Mouse (Mus musculus) G1E (cell line): ENCODE measurements around the gene Wwp2. TPM values are rescaled to one million over a fixed set of nuclear protein-coding genes. Genes with fewer than 3 reads are reported as not detected.
A peak's percentile ranks its signal among the peaks of the same experiment; 100 is the strongest.

Experiments used
- ATAC-seq: 2 replicates; pipeline ENCODE4 v1.8.0; 2016; ENCODE audit warnings: mild to moderate bottlenecking; ENCODE audit not compliant: insufficient number of reproducible peaks, poor library complexity, low FRiP score, severe bottlenecking; ENCODE audit errors: extremely low read depth
- DNase-seq: peaks from one replicate; pipeline ENCODE4 v3.0.0; 2012; ENCODE audit warnings: low spot score
- H3K27me3 ChIP-seq: 2 replicates; pipeline ENCODE4 v1.6.1; 2012; ENCODE audit warnings: mild to moderate bottlenecking, low read length, inconsistent platforms; ENCODE audit not compliant: insufficient read depth
- H3K36me3 ChIP-seq: replicated peaks from 2 replicates; pipeline ENCODE3; 2012; ENCODE audit warnings: mild to moderate bottlenecking, inconsistent platforms
- H3K4me1 ChIP-seq: 2 replicates; pipeline ENCODE4 v1.6.1; 2012; ENCODE audit warnings: low read depth, low read length, inconsistent platforms, mixed read lengths; ENCODE audit not compliant: insufficient read depth
- H3K4me3 ChIP-seq: 2 replicates; pipeline ENCODE4 v1.5.1; 2012; ENCODE audit warnings: low read depth, mild to moderate bottlenecking, inconsistent platforms, low read length, moderate library complexity, mixed read lengths
- H3K9me3 ChIP-seq: replicated peaks from 2 replicates; pipeline ENCODE4 v1.6.1; 2012; ENCODE audit warnings: inconsistent platforms
- CTCF ChIP-seq: IDR thresholded peaks from 2 replicates; pipeline ENCODE4 v1.5.1; 2012; ENCODE audit warnings: low read depth, low read length, inconsistent platforms, mixed read lengths
- GATA1 ChIP-seq: IDR thresholded peaks from 2 replicates; pipeline ENCODE4 v1.6.1; 2012; ENCODE audit warnings: borderline replicate concordance, low read length, inconsistent platforms, mixed read lengths
- GATA2 ChIP-seq: IDR thresholded peaks from 2 replicates; pipeline ENCODE4 v1.6.1; 2012; ENCODE audit warnings: low read depth, low read length, inconsistent platforms, borderline replicate concordance
- POLR2AphosphoS5 ChIP-seq: IDR thresholded peaks from 2 replicates; pipeline ENCODE4 v1.6.1; 2012; ENCODE audit warnings: low read depth, low read length, inconsistent platforms; ENCODE audit not compliant: insufficient replicate concordance
- TAL1 ChIP-seq: conservative IDR thresholded peaks from 2 replicates; pipeline ENCODE4 v1.6.1; 2012; ENCODE audit warnings: low read depth, low read length, inconsistent platforms, mixed read lengths
- polyA plus RNA-seq: library from polyadenylated mRNA; stranded (reverse); fragments of >175 nt; gene quantifications from 2 replicates; pipeline ENCODE4 v1.2.3, GENCODE M21; 2012
- total RNA-seq, 2 experiments: library from RNA; stranded (forward) in 1 of 2; stranded (reverse) in 1 of 2; fragments of 200-1000 nt in 1 of 2; fragments of >200 nt in 1 of 2; fragmentation: Nextera tagmentation in 1 of 2; gene quantifications; 2 replicates each; pipeline ENCODE4 v1.2.3; 2014 to 2017

Gene Wwp2
- total and polyA plus RNA-seq, 3 experiments = 45.7 to 77.5 (median 71.4) TPM

DNA sequence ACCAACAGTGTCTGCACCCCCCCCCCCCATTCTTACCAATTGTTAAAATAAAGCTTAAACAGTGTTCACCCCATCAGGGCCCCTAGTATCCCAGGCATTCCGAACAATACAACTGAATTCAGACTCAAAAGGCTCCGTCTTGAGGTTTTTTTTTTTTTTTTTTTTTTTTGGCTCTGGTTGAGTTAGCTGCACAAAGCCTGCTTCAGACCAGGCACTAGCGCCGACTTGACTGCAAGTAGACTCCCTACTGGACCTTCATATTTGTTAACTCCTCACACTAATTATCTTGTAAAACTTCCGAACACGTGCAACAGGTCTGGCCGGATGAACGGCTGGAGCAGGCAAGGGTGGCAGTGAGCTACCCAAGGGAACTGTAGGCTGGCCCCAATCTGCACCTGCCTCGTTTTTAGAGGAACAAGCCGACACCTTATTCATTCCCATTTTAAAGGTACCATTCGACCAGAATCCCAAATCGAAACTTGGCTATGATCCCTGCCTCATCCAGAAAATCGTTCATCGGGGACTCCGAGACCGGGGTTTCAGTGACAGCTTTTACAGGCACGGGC lies 151.3 kb downstream of the Wwp2 start:
- peak; percentile 36; the same call in 1 of the 2 replicates for ATAC-seq
- Histone ChIP-seq H3K4me3 (peak overlapping the region; percentile 98), H3K36me3 (peaks cover 41% of the 10 kb centered on the region), H3K4me1 (peaks cover 29% of the 10 kb centered on the region), H3K9me3 (no peaks in the 10 kb centered on the region), H3K27me3 (peaks cover 3% of the 10 kb centered on the region; the same call in 1 of the 2 replicates)
- DNase-seq = peak; percentile 25
- no peak for TF ChIP-seq GATA1
- no peak for TF ChIP-seq GATA2

DNA sequence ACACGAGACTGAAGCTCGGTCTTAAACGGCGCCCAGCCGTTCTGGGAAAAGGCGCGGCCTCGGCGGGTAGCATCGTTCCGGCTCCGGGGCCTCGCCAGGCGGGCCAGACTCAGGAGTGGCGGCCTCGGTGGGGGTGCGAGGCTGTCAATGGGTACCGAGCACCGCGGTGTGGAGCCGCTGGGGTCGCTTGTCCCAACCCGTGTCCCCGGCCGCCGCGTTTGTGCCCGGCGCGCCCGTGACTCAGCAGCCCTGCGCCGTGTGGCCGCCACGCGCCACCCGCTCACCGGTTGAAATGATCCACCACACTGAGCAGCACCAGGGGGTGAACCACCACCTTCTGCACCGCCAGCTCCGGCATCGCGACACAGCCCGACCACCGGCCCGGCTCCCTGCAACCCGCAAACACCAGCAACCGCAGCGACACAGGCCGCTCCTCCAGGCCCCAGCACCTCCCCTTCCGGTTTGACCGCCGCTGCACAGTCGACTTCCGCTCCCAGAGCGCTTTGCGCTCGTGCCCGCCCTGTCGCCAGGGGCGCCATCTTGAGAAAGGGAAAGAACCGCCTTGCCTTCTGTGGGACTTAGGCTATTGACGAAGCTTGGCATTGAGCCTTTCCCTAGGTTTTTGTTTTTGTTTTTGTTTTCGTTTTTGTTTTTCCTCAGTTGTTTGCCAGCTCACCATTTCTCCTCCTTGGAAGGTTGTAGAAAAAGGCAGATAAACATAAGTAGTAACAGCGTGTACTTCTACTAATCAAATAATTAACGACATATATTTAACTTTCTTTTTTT lies 152.0 kb downstream of the Wwp2 start, which contains the start of gene Psmd7:
Gene Psmd7 (minus strand): TSS at position 470 of the 786 bp plus-strand sequence.
- Histone ChIP-seq H3K9me3 (no peaks in the 10 kb centered on the region), H3K4me3 (peak within 1 kb of the TSS; percentile 98), H3K27me3 (peaks cover 3% of the 10 kb centered on the region; the same call in 1 of the 2 replicates), H3K4me1 (peaks cover 24% of the 10 kb centered on the region), H3K36me3 (peaks cover 34% of the 10 kb centered on the region)
- ATAC-seq (peak; percentile 97), DNase-seq (peak; percentile 89)
- TF ChIP-seq CTCF = no peak
- no peak for TF ChIP-seq GATA2
- TF ChIP-seq POLR2AphosphoS5 = no peak
- TF ChIP-seq TAL1 = no peak
- TF ChIP-seq GATA1 = no peak

DNA sequence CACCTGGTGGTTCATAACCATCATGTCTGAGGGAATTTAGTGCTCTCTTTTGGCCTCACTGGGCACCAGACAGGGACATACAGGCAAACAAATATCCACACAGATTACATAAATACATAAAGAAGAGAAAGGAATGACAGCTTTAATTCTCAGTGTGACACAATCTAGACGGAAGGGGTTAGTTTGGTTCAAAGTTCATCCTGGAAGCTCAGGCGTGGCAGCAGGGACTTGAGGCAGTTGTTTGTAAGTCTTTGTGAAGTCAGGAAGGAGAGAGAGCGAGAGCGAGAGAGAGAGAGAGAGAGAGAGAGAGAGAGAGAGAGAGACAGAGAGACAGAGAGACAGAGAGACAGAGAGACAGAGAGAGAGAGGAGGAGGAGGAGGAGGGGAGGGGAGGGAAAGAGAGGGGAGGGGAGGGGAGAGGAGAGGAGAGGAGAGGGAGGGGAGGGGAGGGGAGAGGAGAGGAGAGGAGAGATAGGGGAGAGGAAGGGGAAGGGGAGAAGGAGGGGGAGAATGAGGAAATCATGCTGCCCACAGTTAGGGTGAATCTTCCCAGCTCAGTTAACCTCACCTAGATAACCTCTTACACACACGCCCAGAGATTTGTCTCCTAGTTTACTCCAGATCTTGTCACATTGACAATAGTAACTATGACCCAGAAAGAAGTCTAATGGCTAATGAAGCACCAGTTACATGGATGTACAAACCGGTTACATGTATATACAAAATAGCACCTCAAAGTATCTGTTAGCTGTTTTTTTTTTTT lies 158.0 kb downstream of the Wwp2 start:
- Histone ChIP-seq H3K4me3 (no peak overlapping the region), H3K36me3 (no peaks in the 10 kb centered on the region), H3K27me3 (peaks cover 3% of the 10 kb centered on the region; the same call in 1 of the 2 replicates), H3K4me1 (no peaks in the 10 kb centered on the region; the same call in 1 of the 2 replicates), H3K9me3 (peaks cover 6% of the 10 kb centered on the region; the same call in 1 of the 2 replicates)
- DNase-seq (no peak), ATAC-seq (no peak)
- TF ChIP-seq POLR2AphosphoS5 (no peak), GATA1 (no peak), CTCF (no peak), GATA2 (no peak), TAL1 (no peak)

DNA sequence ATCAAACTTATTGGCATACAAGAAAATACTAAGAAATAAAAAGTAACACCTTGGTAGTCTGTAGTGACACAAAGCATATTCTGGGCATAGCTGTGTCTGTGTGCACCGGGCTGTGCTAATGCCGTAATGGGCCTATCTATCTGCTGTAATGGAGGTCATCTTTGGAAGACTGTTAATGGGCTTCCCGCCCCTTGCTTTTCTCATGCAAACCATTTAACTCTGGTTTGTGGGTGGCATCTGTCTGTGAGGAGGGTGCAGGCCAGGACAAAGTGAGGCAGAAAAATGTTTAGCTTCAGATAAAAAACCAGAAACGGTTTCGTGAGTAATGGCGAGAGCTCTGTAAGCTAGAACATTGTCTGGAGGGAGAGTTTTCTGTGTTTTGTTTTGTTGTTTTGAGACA lies 158.7 kb downstream of the Wwp2 start:
- TF ChIP-seq CTCF (no peak), GATA1 (no peak), GATA2 (no peak), POLR2AphosphoS5 (no peak), TAL1 (no peak)
- ATAC-seq = no peak
- Histone ChIP-seq H3K27me3 (peaks cover 3% of the 10 kb centered on the region; the same call in 1 of the 2 replicates), H3K36me3 (no peaks in the 10 kb centered on the region), H3K9me3 (peaks cover 6% of the 10 kb centered on the region; the same call in 1 of the 2 replicates), H3K4me3 (no peak overlapping the region), H3K4me1 (no peaks in the 10 kb centered on the region; the same call in 1 of the 2 replicates)
- DNase-seq = no peak

DNA sequence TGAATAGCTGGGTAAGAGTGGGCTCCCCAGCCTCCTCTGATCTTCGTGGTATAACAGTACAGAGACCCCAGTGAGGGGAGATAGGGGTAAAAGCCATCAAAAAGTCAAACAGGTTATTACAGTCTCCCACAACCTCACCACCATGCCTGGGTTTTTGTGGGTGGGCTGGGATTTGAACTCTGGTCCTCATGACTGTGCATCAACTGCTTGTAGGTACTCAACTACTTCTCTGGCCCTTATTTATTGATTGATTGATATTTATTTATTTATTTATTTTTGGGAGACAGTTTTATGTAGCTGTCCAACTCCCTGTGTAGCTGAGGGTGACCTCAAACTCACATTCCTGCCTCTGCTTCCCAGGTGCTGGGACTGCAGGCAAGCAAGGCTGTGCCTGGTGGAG lies 161.6 kb downstream of the Wwp2 start:
- ATAC-seq = no peak
- TF ChIP-seq GATA1 (no peak), GATA2 (no peak), CTCF (no peak), POLR2AphosphoS5 (no peak), TAL1 (no peak)

DNA sequence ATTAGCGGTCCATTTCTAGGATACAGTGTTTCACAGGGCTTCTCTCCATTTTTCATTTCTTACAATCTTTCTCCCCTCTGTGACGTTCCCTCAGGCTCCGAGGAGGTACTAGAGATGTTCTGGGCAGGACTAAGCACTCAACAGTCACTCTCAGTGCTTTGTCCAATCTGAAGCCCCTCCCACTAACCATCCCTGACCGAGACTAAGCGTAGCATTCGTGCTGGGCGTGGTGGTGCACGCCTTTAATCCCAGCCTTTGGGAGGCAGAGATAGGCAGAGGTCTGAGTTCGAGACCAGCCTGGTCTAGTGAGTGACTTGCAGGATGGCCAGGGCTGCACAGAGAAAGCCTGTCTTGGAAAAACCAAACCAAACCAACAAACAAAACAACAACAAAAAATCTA lies 163.5 kb downstream of the Wwp2 start:
- H3K27me3 ChIP-seq = no peaks in the 10 kb centered on the region
- H3K36me3 ChIP-seq = no peaks in the 10 kb centered on the region
- DNase-seq (no peak), ATAC-seq (no peak)
- H3K9me3 ChIP-seq = peaks cover 6% of the 10 kb centered on the region; the same call in 1 of the 2 replicates
- peaks cover 6% of the 10 kb centered on the region; the same call in 1 of the 2 replicates for H3K4me1 ChIP-seq
- no peak overlapping the region for H3K4me3 ChIP-seq
- TF ChIP-seq CTCF (no peak), TAL1 (no peak), POLR2AphosphoS5 (no peak), GATA2 (no peak), GATA1 (no peak)

More for the DNA sequence above, 161.6 kb downstream of the Wwp2 start:
- peaks cover 6% of the 10 kb centered on the region for H3K4me1 ChIP-seq
- H3K27me3 ChIP-seq = no peaks in the 10 kb centered on the region
- H3K36me3 ChIP-seq = no peaks in the 10 kb centered on the region
- H3K9me3 ChIP-seq = peaks cover 6% of the 10 kb centered on the region; the same call in 1 of the 2 replicates
- H3K4me3 ChIP-seq = no peak overlapping the region
- no peak for DNase-seq
